Mouse (Mus musculus) C2C12 (cell line): ENCODE data around the gene Cntnap2. TPM values are rescaled to one million over a fixed set of nuclear protein-coding genes. Genes with fewer than 3 reads are reported as not detected.

Source experiments
- H3K27me3 ChIP-seq: one replicate; pipeline ENCODE4 v1.6.1; 2011; ENCODE audit not compliant: control insufficient read depth, insufficient read depth, insufficient read length
- H3K36me3 ChIP-seq: one replicate; pipeline ENCODE4 v1.6.1; 2011; ENCODE audit not compliant: control insufficient read depth, insufficient read depth
- H3K4me3 ChIP-seq: one replicate; pipeline ENCODE4 v1.5.1; 2011; ENCODE audit warnings: mild to moderate bottlenecking, control low read depth; ENCODE audit not compliant: poor library complexity, insufficient read depth, severe bottlenecking
- H3K79me2 ChIP-seq: one replicate; pipeline ENCODE4 v1.6.1; 2011; ENCODE audit not compliant: control insufficient read depth, insufficient read depth
- H3K79me3 ChIP-seq: one replicate; pipeline ENCODE4 v1.6.1; 2011; ENCODE audit warnings: low read depth, control low read depth
- H3ac ChIP-seq: one replicate; pipeline ENCODE3; 2011; ENCODE audit warnings: low read depth; ENCODE audit not compliant: control insufficient read depth, insufficient read length
- CEBPB ChIP-seq: IDR thresholded peaks from one replicate; pipeline ENCODE4 v1.6.1; 2011; ENCODE audit warnings: low read depth, mild to moderate bottlenecking, control low read depth, moderate library complexity
- CTCF ChIP-seq: IDR thresholded peaks from one replicate; pipeline ENCODE4 v1.5.1; 2011; ENCODE audit not compliant: control insufficient read depth, insufficient read depth, insufficient read length
- FOSL1 ChIP-seq: IDR thresholded peaks from one replicate; pipeline ENCODE4 v1.8.0; 2011; ENCODE audit warnings: mild to moderate bottlenecking, low read length; ENCODE audit not compliant: poor library complexity, insufficient read depth, severe bottlenecking
- MAX ChIP-seq: IDR thresholded peaks from one replicate; pipeline ENCODE4 v1.6.1; 2011; ENCODE audit warnings: mild to moderate bottlenecking, control low read depth
- MYOD1 ChIP-seq: IDR thresholded peaks from one replicate; pipeline ENCODE4 v1.6.1; 2011; ENCODE audit warnings: low read depth; ENCODE audit not compliant: control insufficient read depth, insufficient read length
- MYOG ChIP-seq: IDR thresholded peaks from one replicate; pipeline ENCODE4 v1.6.1; 2011; ENCODE audit not compliant: control insufficient read depth, insufficient read length; ENCODE audit errors: extremely low read depth
- USF1 ChIP-seq: IDR thresholded peaks from one replicate; pipeline ENCODE4 v1.6.1; 2011; ENCODE audit warnings: low read depth, mild to moderate bottlenecking, control low read depth, moderate library complexity
- polyA plus RNA-seq: library from polyadenylated mRNA; unstranded; fragments of >200 nt; fragmentation: generic; extraction: Trizol; gene quantifications from one replicate; pipeline ENCODE4 v1.2.1, GENCODE M21; 2012; ENCODE audit warnings: missing spikeins

Gene Cntnap2
- polyA plus RNA-seq, 1 experiment = 0.02 TPM

DNA sequence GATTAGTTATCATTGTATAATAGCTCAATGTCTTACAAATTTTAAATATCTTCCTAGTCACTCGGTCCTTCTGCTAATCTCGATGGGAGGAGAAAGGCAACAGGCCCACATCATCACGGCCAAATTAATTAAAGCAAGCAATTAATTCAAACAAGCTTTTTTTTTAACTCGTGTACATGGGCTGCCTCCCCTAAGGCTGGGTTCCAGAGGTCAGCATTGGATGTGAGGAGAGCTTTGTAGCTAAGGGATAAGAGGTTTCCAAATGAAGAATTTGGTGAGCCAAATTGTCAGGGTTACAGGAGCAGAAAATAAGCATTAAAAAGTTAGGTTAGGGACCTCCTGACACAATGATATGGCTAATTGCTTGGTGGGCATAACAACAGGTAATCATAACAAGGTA lies 1886.5 kb downstream of the Cntnap2 start:
- TF ChIP-seq CEBPB = no peak
- no peak for TF ChIP-seq MYOD1
- TF ChIP-seq USF1 = no peak
- no peak for TF ChIP-seq MYOG
- Histone ChIP-seq H3K79me3 (no peaks in the 10 kb centered on the region), H3K4me3 (no peak overlapping the region), H3K27me3 (no peaks in the 10 kb centered on the region), H3ac (no peak overlapping the region), H3K36me3 (no peaks in the 10 kb centered on the region), H3K79me2 (no peaks in the 10 kb centered on the region)

DNA sequence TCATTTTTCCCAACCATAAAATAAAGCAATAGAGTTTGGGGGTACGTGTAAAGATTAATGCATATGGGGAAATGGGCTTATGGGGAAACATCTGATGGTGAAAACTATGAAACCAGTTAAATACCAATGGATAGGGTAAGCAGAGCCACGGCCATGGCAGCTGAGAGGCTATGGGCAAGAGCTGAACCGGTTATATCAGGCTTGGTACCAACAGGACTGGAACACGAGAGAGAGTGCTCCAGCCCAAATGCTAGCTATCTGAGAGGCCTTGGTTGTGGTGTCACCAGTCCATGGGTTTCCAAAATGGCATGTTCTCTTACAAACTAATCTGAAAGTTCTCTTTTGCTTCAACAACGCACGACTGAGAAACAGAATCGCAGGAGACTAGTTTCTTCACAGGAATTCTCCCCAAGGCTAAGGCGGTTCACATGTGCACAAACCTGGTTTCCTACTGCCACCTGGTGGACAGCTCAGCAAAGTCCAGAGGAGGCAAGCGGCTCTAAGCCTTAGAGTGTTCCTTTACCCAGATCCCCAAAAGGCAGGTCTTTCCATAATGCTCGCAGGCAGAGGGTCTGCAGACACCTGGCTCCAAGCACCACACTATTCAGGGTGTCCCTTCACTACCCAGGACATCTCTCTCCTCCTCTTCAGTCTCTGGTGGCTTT lies 1902.0 kb downstream of the Cntnap2 start:
- no peaks in the 10 kb centered on the region for H3K79me3 ChIP-seq
- no peaks in the 10 kb centered on the region for H3K27me3 ChIP-seq
- H3K79me2 ChIP-seq = no peaks in the 10 kb centered on the region
- no peaks in the 10 kb centered on the region for H3K36me3 ChIP-seq
- H3K4me3 ChIP-seq = no peak overlapping the region
- H3ac ChIP-seq = no peak overlapping the region
- no peak for TF ChIP-seq MAX

DNA sequence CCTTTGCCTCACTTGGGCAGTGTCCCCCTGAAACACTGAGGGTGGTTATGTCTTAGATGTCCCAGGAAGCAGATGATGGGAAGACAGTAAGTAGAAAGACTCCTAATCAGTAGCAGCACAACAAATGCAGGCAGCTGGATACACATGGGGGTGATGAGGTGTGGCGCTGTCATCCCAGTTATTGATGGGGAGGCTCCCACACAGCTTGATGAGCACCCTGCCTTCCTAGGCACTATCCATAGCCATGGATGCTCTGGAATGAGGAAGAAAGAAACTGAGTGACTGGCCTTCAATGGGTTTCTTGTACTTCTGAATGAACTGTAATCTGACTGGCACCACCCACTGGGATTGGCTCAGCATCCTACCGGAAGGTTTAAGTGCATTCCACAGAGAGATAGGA lies 1904.1 kb downstream of the Cntnap2 start:
- Histone ChIP-seq H3K36me3 (no peaks in the 10 kb centered on the region), H3K4me3 (no peak overlapping the region), H3ac (no peak overlapping the region), H3K79me3 (no peaks in the 10 kb centered on the region), H3K79me2 (no peaks in the 10 kb centered on the region), H3K27me3 (no peaks in the 10 kb centered on the region)
- TF ChIP-seq USF1 = no peak
- no peak for TF ChIP-seq MYOG
- no peak for TF ChIP-seq FOSL1
- TF ChIP-seq CTCF = no peak

DNA sequence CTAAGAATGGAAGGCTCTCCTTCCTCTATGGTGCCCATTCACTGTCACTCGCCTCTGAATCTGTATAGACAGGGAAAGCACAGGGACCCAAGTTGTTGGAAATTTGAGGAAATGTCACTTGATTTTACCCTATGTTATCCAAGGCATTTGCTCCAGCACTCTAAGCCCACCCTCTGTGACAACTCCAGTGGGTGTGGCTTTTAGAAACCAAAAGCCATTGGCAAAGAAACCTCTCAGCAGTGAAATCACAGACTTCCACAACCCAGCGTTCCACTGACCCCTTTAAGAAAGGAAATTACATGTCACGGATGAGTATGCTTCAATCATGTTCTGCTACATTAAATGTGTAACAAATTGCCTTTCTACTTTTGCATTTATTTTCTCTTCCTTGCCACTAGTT lies 1904.5 kb downstream of the Cntnap2 start:
- H3K79me2 ChIP-seq = no peaks in the 10 kb centered on the region
- no peaks in the 10 kb centered on the region for H3K27me3 ChIP-seq
- no peak overlapping the region for H3ac ChIP-seq
- no peaks in the 10 kb centered on the region for H3K36me3 ChIP-seq
- H3K79me3 ChIP-seq = no peaks in the 10 kb centered on the region
- no peak for TF ChIP-seq FOSL1
- no peak for TF ChIP-seq MYOD1
- TF ChIP-seq CTCF = no peak
- no peak for TF ChIP-seq CEBPB
- TF ChIP-seq MYOG = no peak
- no peak for TF ChIP-seq MAX
- no peak for TF ChIP-seq USF1
- H3K4me3 ChIP-seq = no peak overlapping the region

DNA sequence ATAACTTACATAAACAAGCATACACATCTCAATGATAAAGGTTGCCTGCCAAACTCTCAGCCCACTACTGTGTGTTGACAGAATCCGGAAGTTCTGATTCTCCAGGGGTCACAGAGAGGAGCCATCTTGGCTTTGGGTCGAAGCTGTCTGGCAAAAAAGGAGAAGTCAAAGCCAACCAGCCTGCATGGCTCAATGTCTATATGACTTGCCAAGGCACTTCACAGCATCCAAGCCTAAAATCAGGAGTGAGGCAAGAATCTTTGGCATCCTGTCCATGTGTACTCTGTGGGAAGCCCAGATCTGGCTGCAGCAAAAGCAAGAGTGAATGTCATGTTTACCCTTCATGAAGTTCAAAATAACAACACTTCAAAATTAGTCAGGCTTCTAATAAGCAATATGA lies 1913.5 kb downstream of the Cntnap2 start:
- Histone ChIP-seq H3ac (no peak overlapping the region), H3K4me3 (no peak overlapping the region), H3K36me3 (no peaks in the 10 kb centered on the region), H3K79me2 (no peaks in the 10 kb centered on the region), H3K79me3 (no peaks in the 10 kb centered on the region), H3K27me3 (no peaks in the 10 kb centered on the region)
- TF ChIP-seq MAX (no peak), USF1 (no peak), MYOG (no peak), FOSL1 (no peak), MYOD1 (no peak), CTCF (no peak), CEBPB (no peak)

DNA sequence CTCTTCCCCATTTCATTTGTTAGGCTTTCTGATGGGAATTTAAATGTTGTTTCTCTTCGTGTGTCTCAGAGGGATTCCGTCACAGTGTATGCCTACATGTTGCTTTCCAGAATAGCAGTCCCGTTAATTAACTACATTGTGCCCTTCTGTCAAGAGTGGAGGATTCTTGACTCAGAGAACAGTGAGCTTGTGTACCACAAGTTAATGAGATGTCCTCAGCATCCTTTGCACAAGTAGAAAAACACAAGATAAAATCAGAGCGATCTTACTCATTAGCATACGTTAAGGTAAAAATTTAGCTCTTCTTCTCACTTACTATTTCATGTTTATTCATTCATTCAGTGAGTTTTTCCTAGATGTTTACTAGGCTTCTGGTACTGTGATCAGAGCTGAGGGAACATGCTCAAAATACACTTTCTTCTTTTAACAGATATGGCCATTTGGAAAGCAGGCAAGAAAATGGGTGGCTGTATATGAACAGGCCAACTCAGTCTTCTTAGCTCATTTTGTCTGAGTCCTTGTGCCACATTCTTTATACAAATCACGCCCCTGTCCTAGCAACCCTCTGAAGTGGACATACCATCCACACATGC lies 1936.9 kb downstream of the Cntnap2 start:
- Histone ChIP-seq H3ac (no peak overlapping the region), H3K79me3 (no peaks in the 10 kb centered on the region), H3K79me2 (no peaks in the 10 kb centered on the region), H3K36me3 (no peaks in the 10 kb centered on the region), H3K27me3 (no peaks in the 10 kb centered on the region), H3K4me3 (no peak overlapping the region)
- TF ChIP-seq MYOG (no peak), MYOD1 (no peak)
